Mouse (Mus musculus) ES-E14 (cell line): ENCODE data around the gene Cnot2. TPM values are rescaled to one million over a fixed set of nuclear protein-coding genes. Genes with fewer than 3 reads are reported as not detected.

Source experiments
- DNase-seq: peaks from one replicate; pipeline ENCODE4 v3.0.0-alpha.2; 2013; ENCODE audit warnings: low read depth, low spot score
- H3K27ac ChIP-seq: 2 replicates; pipeline ENCODE4 v1.5.1; 2012; ENCODE audit warnings: low read depth, mild to moderate bottlenecking, low read length, moderate library complexity, mixed read lengths; ENCODE audit not compliant: poor library complexity, insufficient read depth, severe bottlenecking
- H3K36me3 ChIP-seq: 2 replicates; pipeline ENCODE4 v1.6.1; 2012; ENCODE audit warnings: mild to moderate bottlenecking, low read length, moderate library complexity, mixed read lengths; ENCODE audit not compliant: control insufficient read depth, poor library complexity, insufficient read depth, severe bottlenecking
- H3K4me1 ChIP-seq, 2 experiments: fragments of 150-350 bp in 1 of 2; sonication (generic) in 1 of 2; 2 replicates each; pipeline ENCODE4 v1.6.1; 2012; ENCODE audit warnings: low read length in 2 of 2, mild to moderate bottlenecking in 1 of 2, mixed read lengths in 1 of 2; ENCODE audit not compliant: control insufficient read depth in 2 of 2, insufficient read depth in 2 of 2, poor library complexity in 1 of 2
- H3K4me3 ChIP-seq, 2 experiments: fragments of 150-350 bp in 1 of 2; sonication (generic) in 1 of 2; 2 replicates each; pipeline ENCODE4 v1.5.1; 2012; ENCODE audit warnings: low read length in 2 of 2, low read depth in 1 of 2, mild to moderate bottlenecking in 1 of 2, mixed read lengths in 1 of 2; ENCODE audit not compliant: insufficient read depth in 1 of 2, poor library complexity in 1 of 2, severe bottlenecking in 1 of 2
- H3K9ac ChIP-seq: 2 replicates; pipeline ENCODE4 v1.6.1; 2012; ENCODE audit warnings: low read depth, mild to moderate bottlenecking, low read length, mixed read lengths; ENCODE audit not compliant: poor library complexity, insufficient read depth, severe bottlenecking
- H3K9me3 ChIP-seq: fragments of 150-350 bp; sonication (generic); 2 replicates; pipeline ENCODE4 v1.6.1; 2012; ENCODE audit warnings: low read depth, mild to moderate bottlenecking, low read length; ENCODE audit not compliant: control insufficient read depth, insufficient read depth
- CHD2 ChIP-seq: IDR thresholded peaks from 2 replicates; pipeline ENCODE4 v1.6.1; 2014; ENCODE audit warnings: mild to moderate bottlenecking, low read depth, low read length, inconsistent platforms
- HCFC1 ChIP-seq: IDR thresholded peaks from 2 replicates; pipeline ENCODE4 v1.6.1; 2012; ENCODE audit warnings: low read length, inconsistent platforms, borderline replicate concordance; ENCODE audit not compliant: insufficient read depth
- MAFK ChIP-seq: IDR thresholded peaks from 2 replicates; pipeline ENCODE4 v1.6.1; 2014; ENCODE audit warnings: mild to moderate bottlenecking, low read depth, low read length, inconsistent platforms; ENCODE audit not compliant: insufficient read depth
- ZC3H11A ChIP-seq: IDR thresholded peaks from 2 replicates; pipeline ENCODE4 v1.6.1; 2012; ENCODE audit warnings: low read depth, mild to moderate bottlenecking, inconsistent platforms, low read length, borderline replicate concordance
- ZNF384 ChIP-seq: IDR thresholded peaks from 2 replicates; pipeline ENCODE4 v1.6.1; 2012; ENCODE audit warnings: low read depth, low read length, inconsistent platforms
- in situ Hi-C, 2 experiments: fragments of 600-800 bp; cut with MboI; formaldehyde crosslinking; loops; one replicate each; pipeline ENCODE4 v1.15.1; 2025; ENCODE audit warnings: low sequenced_read_pairs in 2 of 2, inconsistent platforms in 1 of 2; ENCODE audit not compliant: unreplicated experiment in 2 of 2
- total RNA-seq: library from RNA; depleted of rRNA; stranded (reverse); fragments of 300-350 nt; gene quantifications from 2 replicates; pipeline ENCODE4 v1.2.3, GENCODE M21; 2012

The Cnot2 gene
- total RNA-seq, 1 experiment, result 80.5 TPM

DNA sequence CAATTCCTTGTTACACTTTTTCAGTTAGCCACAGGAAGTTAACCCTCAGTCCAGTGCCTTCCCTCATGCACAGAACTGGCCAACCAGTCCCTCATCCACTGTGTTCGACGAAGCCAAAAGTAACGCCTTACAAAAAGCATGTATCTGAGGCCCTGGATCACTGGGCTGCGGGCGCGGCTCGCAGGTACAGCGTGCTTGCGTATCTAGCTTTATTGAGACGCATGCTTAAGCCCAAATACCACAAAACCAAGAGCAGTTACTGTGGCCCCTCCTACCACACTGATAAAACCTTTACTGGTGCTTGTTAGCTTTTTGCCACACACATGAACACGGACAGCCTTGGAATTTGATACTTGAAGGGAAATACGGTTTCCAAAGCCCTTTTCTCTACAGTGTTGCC lies 99.4 kb downstream of the Cnot2 start:
- H3K27ac ChIP-seq, result no peak overlapping the region
- TF ChIP-seq ZC3H11A (no peak), MAFK (no peak), ZNF384 (no peak), CHD2 (no peak), HCFC1 (no peak)
- peaks cover 2% of the 10 kb centered on the region; the same call in 1 of the 2 replicates for H3K36me3 ChIP-seq

DNA sequence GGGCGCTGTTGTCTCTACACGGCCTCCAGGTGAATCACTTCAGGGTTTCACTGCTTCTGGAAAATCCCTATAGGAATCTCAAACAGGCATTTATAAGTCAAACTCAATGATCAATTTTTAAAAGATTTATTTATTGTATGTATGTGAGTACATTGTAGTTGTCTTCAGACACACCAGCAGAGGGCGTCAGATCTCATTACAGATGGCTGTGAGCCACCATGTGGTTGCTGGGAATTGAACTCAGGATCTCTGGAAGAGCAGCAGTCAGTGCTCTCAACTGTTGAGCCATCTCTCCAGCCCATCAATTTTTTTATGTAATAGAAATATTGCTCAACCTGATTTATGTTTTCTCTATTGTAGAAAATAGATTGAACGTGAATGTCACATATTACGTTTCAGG lies 100.3 kb downstream of the Cnot2 start:
- in situ Hi-C loops, result no loop called here
- Histone ChIP-seq H3K27ac (no peak overlapping the region), H3K4me1 (no peaks in the 10 kb centered on the region), H3K36me3 (peaks cover 2% of the 10 kb centered on the region; the same call in 1 of the 2 replicates), H3K9ac (no peak overlapping the region), H3K4me3 (no peak overlapping the region), H3K9me3 (no peaks in the 10 kb centered on the region)
- DNase-seq, result no peak
- TF ChIP-seq MAFK (no peak), CHD2 (no peak), ZC3H11A (no peak), ZNF384 (no peak), HCFC1 (no peak)

More for the DNA sequence above, 99.4 kb downstream of the Cnot2 start:
- Histone ChIP-seq H3K9me3 (no peaks in the 10 kb centered on the region), H3K4me3 (no peak overlapping the region), H3K4me1 (no peaks in the 10 kb centered on the region), H3K9ac (no peak overlapping the region)
- no peak for DNase-seq
- in situ Hi-C loops, result no loop called here

DNA sequence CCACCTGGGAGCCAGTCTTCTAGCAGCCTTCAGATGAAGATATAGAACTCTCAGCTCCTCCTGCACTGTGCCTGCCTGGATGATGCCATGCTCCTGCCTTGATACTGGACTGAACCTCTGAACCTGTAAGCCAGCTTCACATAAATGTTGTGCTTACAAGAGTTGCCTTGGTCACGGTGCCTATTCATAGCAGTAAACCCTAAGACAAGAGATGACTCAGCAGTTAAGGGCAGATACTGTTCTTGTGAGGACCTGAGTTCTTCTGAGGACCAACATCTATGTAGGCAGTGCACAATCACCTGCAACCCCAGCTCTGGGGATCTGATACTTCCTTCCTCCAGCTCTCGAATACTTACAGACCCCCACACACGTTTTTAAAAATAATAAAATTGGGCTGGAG lies 104.8 kb downstream of the Cnot2 start:
- TF ChIP-seq MAFK (peak; percentile 91), ZC3H11A (no peak), ZNF384 (no peak), HCFC1 (no peak), CHD2 (no peak)
- Histone ChIP-seq H3K4me3 (no peak overlapping the region), H3K4me1 (no peaks in the 10 kb centered on the region), H3K9me3 (no peaks in the 10 kb centered on the region), H3K36me3 (no peaks in the 10 kb centered on the region), H3K9ac (no peak overlapping the region), H3K27ac (no peak overlapping the region)
- in situ Hi-C loops, result no loop called here
- no peak for DNase-seq

DNA sequence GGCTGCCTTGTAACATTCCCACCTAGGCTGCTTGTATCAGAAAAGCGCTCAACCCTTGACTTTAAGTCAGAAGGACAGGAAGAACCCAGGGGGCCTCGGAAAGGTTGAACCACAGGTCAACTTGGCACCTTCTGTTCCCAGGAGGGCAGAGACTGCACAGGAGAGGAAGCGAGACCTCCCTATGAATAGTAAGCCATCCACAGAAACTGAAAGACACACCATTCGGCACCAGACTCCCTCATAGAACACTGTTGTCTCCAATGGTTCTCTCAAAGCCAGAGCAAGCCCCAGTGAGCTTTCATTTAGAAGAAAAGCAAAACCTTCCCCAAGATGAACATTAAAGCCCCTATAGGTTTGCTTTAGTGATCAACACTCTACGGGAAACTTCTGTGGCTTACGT lies 105.6 kb downstream of the Cnot2 start:
- no peak for DNase-seq
- Histone ChIP-seq H3K36me3 (no peaks in the 10 kb centered on the region), H3K27ac (no peak overlapping the region), H3K9me3 (no peaks in the 10 kb centered on the region), H3K4me3 (no peak overlapping the region), H3K4me1 (no peaks in the 10 kb centered on the region), H3K9ac (no peak overlapping the region)
- in situ Hi-C loops, result no loop called here
- TF ChIP-seq ZC3H11A (no peak), CHD2 (no peak), MAFK (no peak), ZNF384 (no peak), HCFC1 (no peak)
